1 mouse cellular context compared by ENCODE assay signal in the genomic region with DNA sequence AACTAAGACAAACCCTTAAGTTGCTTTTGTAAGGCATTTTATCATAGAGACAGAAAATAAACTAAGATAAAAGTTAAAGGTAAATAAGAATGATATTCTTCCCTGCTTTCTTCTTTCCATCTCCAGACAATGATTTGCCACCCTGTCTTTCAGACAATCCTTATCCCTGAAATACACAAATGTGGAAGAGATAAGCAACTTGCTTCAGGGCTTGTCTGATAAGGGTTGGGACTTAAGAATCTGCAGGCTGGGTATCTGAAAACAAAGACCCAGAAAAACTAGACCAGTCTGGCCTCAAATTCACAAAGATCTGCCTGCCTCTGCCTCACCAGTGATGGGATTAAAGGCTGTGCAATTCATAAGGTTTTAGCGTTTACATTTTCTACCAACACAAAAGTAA.
TF ChIP-seq lines count a peak whose summit lies in the region.

No protein-coding gene starts in this region.

TF ChIP-seq in MEL, 35 proteins besides CTCF, POLR2A, EP300 and RAD21:
- TF ChIP-seq ZMIZ1 (IDR thresholded peaks at IDR 0.05; ENCODE audit: low read depth, low read length) (no peak), USF1 (IDR thresholded peaks at IDR 0.05; ENCODE audit: low read depth, low read length) (no peak), ZKSCAN1 (IDR thresholded peaks at IDR 0.05; ENCODE audit: low read depth, low read length) (no peak), GATA1 (IDR thresholded peaks at IDR 0.05; ENCODE audit: low read depth, low read length) (peak; percentile 83), MYB (IDR thresholded peaks at IDR 0.05; ENCODE audit: low read depth, low read length) (no peak), TCF12 (IDR thresholded peaks at IDR 0.05; ENCODE audit: low read depth, low read length) (peak; percentile 65), POLR2AphosphoS2 (IDR thresholded peaks at IDR 0.05; ENCODE audit: low read length) (no peak), MEF2A (IDR thresholded peaks at IDR 0.05; ENCODE audit: extremely low read depth, insufficient replicate concordance, low read depth, low read length, poor library complexity, severe bottlenecking) (no peak), RCOR1 (IDR thresholded peaks at IDR 0.05; ENCODE audit: low read depth, low read length) (no peak), SMC3 (IDR thresholded peaks at IDR 0.05; ENCODE audit: low read depth, low read length) (no peak), HCFC1 (IDR thresholded peaks at IDR 0.05; ENCODE audit: low read depth, low read length) (no peak)
